Mouse (Mus musculus) stomach, postnatal 0 days (tissue): ENCODE measurements around the gene Mkrn2.
A peak's percentile ranks its signal among the peaks of the same experiment; 100 is the strongest.

Experiments used
- CTCF ChIP-seq: IDR thresholded peaks from 2 replicates; pipeline ENCODE4 v1.5.1; 2016; ENCODE audit warnings: antibody characterized with exemption, low read depth, mild to moderate bottlenecking, moderate library complexity
- EP300 ChIP-seq: optimal IDR thresholded peaks from 2 replicates; pipeline ENCODE3; 2016; ENCODE audit warnings: antibody characterized with exemption

DNA sequence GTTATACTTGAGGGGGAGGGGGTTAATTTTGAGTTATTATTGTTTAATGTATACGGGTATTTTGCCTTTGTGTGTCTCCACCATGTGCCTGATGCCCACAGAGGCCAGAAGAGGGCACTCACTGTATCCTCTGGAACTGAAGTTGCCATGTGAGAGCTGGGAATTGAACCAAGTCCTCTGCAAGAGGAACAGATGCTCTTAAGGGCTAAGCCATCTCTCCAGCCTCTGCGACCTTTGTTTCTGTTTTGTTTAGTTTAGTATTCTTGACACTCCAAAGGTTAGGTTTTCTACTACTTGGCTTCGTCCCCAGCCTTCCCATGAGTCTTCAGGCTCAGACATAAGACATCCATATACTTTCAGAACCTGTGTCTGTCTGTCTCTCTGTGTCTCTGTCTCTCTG lies 17.5 kb upstream of the Mkrn2 start:
- TF ChIP-seq CTCF (peak; percentile 31; the same call in 1 of the 2 replicates), EP300 (no peak)
